In the genomic region with DNA sequence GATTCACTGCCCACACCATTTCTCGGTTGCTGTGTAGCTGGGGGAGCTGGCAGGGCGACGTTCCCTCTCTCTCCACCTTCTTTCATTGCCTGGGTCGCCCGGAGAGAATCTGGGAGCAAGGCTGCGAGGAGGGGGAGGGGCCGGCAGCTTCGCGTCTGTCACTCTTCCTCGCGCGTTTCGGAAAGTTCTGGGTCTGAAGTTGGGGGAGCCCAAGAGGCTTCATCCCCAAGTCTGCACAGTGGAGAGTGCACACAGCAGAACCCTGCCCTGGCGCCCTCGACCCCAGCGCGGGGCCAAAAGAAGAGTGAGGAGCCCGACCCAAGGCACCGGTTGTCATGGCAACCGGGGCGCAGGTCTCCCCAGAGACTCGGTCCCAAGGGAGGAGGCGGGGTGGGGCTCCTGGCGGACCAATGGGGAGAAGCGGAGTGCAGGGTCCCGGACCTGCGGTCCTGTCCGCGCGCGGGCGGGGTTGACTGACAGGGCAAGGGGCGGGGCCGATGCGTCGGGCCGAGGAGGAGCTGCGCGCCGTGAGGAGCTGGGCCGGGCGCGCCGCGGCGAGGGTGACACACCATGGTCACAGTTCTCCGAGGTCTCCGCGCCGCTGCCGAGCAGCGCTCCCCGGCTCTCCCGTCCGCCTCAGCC, we compare ENCODE assay signal across 8 mouse cellular contexts. TPM values are rescaled to one million over a fixed set of nuclear protein-coding genes. Genes with fewer than 3 reads are reported as not detected.
DNase-seq lines count a peak whose midpoint lies in the region; ATAC-seq and TF ChIP-seq lines count a peak whose summit lies in the region.

A gene (plus strand): TSS at position 515 of the 642 bp plus-strand sequence.

- peaks cover 15% of the 10 kb centered on the region for H3K4me1 ChIP-seq in heart, embryonic 11.5 days (ENCODE audit: control insufficient read depth, insufficient read depth, low read length)
- H3K4me1 ChIP-seq in kidney, embryonic 16.5 days (ENCODE audit: insufficient read depth, low read length): peaks cover 47% of the 10 kb centered on the region
- peaks cover 22% of the 10 kb centered on the region; the same call in 1 of the 2 replicates for H3K4me1 ChIP-seq in stomach, embryonic 14.5 days (ENCODE audit: control insufficient read depth, insufficient read depth, low read length)

- peak within 1 kb of the TSS; percentile 83 for H3K4me3 ChIP-seq in heart, embryonic 11.5 days (ENCODE audit: low read depth, low read length)
- peak within 1 kb of the TSS; percentile 85 for H3K4me3 ChIP-seq in kidney, embryonic 16.5 days (ENCODE audit: low read length)
- H3K4me3 ChIP-seq in stomach, embryonic 14.5 days (ENCODE audit: low read depth, low read length): peak within 1 kb of the TSS; percentile 90

- H3K4me2 ChIP-seq in heart, embryonic 11.5 days: peak within 1 kb of the TSS; percentile 85
- peak within 1 kb of the TSS; percentile 85 for H3K4me2 ChIP-seq in kidney, embryonic 16.5 days (replicated peaks; ENCODE audit: low read depth, low read length)
- peak within 1 kb of the TSS; percentile 85 for H3K4me2 ChIP-seq in stomach, embryonic 14.5 days (replicated peaks; ENCODE audit: low read depth, low read length)

- no peaks in the 10 kb centered on the region for H3K9me3 ChIP-seq in heart, embryonic 11.5 days (replicated peaks; ENCODE audit: control insufficient read depth, low read length)
- H3K9me3 ChIP-seq in kidney, embryonic 16.5 days (ENCODE audit: low read length): no peaks in the 10 kb centered on the region
- no peaks in the 10 kb centered on the region for H3K9me3 ChIP-seq in stomach, embryonic 14.5 days (ENCODE audit: control insufficient read depth, low read depth, low read length)

- no peaks in the 10 kb centered on the region for H3K36me3 ChIP-seq in heart, embryonic 11.5 days (ENCODE audit: control insufficient read depth, insufficient read depth, low read length)
- H3K36me3 ChIP-seq in kidney, embryonic 16.5 days (ENCODE audit: insufficient read depth, low read length): peaks cover 2% of the 10 kb centered on the region; the same call in 1 of the 2 replicates
- H3K36me3 ChIP-seq in stomach, embryonic 14.5 days (ENCODE audit: control insufficient read depth, insufficient read depth, low read length): no peaks in the 10 kb centered on the region

- WGBS in heart, embryonic 11.5 days (ENCODE audit: insufficient replicate concordance): under 1% methylated on average over 49 of the region's 55 CpGs
- 0% methylated on average over 36 of the region's 55 CpGs for WGBS in kidney, embryonic 16.5 days
- WGBS in stomach, embryonic 14.5 days: under 1% methylated on average over 33 of the region's 55 CpGs

- TF ChIP-seq POLR2A in brain, embryonic 14.5 days (IDR thresholded peaks at IDR 0.05; ENCODE audit: borderline replicate concordance, extremely low read depth, insufficient read depth, insufficient read length, poor library complexity, severe bottlenecking): peak; percentile 77

- peak; percentile 96 for ATAC-seq in erythroblast, adult 5-6 weeks (replicated peaks; ENCODE audit: low FRiP score, poor library complexity, severe bottlenecking)
- peak; percentile 96 for ATAC-seq in heart, embryonic 11.5 days (replicated peaks; ENCODE audit: insufficient number of reproducible peaks, low FRiP score, low TSS enrichment)
- peak; percentile 96 for ATAC-seq in kidney, embryonic 16.5 days (ENCODE audit: low FRiP score, low TSS enrichment)
- peak; percentile 97 for ATAC-seq in stomach, embryonic 14.5 days (ENCODE audit: insufficient number of reproducible peaks, insufficient read depth, low FRiP score, low read depth)

- peak; percentile 94 for DNase-seq in CD4-positive helper T cell, adult 2 months (ENCODE audit: low read depth, low spot score)
- peak; percentile 97 for DNase-seq in brain, embryonic 14.5 days (ENCODE audit: low read depth)
- peak; percentile 95 for DNase-seq in liver
- peak; percentile 69 for DNase-seq in naive thymus-derived CD4-positive, alpha-beta T cell, adult 2 months (ENCODE audit: low read depth)

- H3K9ac ChIP-seq in heart, embryonic 11.5 days (ENCODE audit: low read depth, low read length): peak within 1 kb of the TSS; percentile 87
- H3K9ac ChIP-seq in kidney, embryonic 16.5 days (replicated peaks; ENCODE audit: low read length): peak within 1 kb of the TSS; percentile 94
- H3K9ac ChIP-seq in stomach, embryonic 14.5 days (replicated peaks; ENCODE audit: low read depth, low read length): peak within 1 kb of the TSS; percentile 87

- peak within 1 kb of the TSS; percentile 88 for H3K27ac ChIP-seq in heart, embryonic 11.5 days (ENCODE audit: low read depth, low read length)
- peak within 1 kb of the TSS; percentile 94 for H3K27ac ChIP-seq in kidney, embryonic 16.5 days (ENCODE audit: low read length)
- peak within 1 kb of the TSS; percentile 86 for H3K27ac ChIP-seq in stomach, embryonic 14.5 days (ENCODE audit: low read length)

- no peaks in the 10 kb centered on the region for H3K27me3 ChIP-seq in heart, embryonic 11.5 days (ENCODE audit: control insufficient read depth, insufficient read depth, low read length)
- H3K27me3 ChIP-seq in kidney, embryonic 16.5 days (ENCODE audit: insufficient read depth, low read length): 0 out of 2 replicates have a peak, but pooled peaks cover 2% of the 10 kb centered on the region
- no peaks in the 10 kb centered on the region for H3K27me3 ChIP-seq in stomach, embryonic 14.5 days (ENCODE audit: control insufficient read depth, insufficient read depth, low read length)

- TF ChIP-seq CTCF in brain, embryonic 14.5 days (IDR thresholded peaks at IDR 0.05; ENCODE audit: borderline replicate concordance, extremely low read depth, insufficient read depth, insufficient read length): no peak

RNA-seq across cellular contexts. Expression of the gene that starts here (rescaled TPM):
- polyA plus RNA-seq in brain, embryonic 14.5 days (2012; rRNA removed): 13.0 and 15.9 TPM in 2 replicates
- total RNA-seq in erythroblast, adult 5-6 weeks (2015; ENCODE audit: low replicate concordance): 0.96 and 1.0 TPM in 2 replicates
- total RNA-seq in erythroblast, adult 5-6 weeks (2017; ENCODE audit: low replicate concordance): 0.28 and 1.8 TPM in 2 replicates
- 10.8 and 12.3 TPM in 2 replicates for polyA plus RNA-seq in heart, embryonic 11.5 days (2014; fragmentation: Nextera tagmentation; extraction: Ambion mirVana)
- polyA plus RNA-seq in kidney, embryonic 16.5 days (2015; fragmentation: Nextera tagmentation; extraction: Ambion mirVana): 31.1 and 32.8 TPM in 2 replicates
- 26.3 and 28.5 TPM in 2 replicates for polyA plus RNA-seq in stomach, embryonic 14.5 days (2014; fragmentation: Nextera tagmentation; extraction: Ambion mirVana)

Comparison
In these comparisons a context has a peak if more than half of its experiments do, and no peak if none do; other contexts are left out.
1. Peak in every context shown above with its lines: DNase-seq, ATAC-seq, H3K4me3 ChIP-seq and H3K27ac ChIP-seq.